Mouse (Mus musculus) adrenal gland, adult (tissue): ENCODE results near the gene Syne1.

Experiments
- DNase-seq, 2 experiments: peaks; one replicate each; pipeline ENCODE4 v3.0.0; 2022 to 2023; ENCODE audit warnings: low spot score in 1 of 2; ENCODE audit not compliant: inconsistent age in 2 of 2

Syne1 gene

GRCm38 (mm10) chr10:5070941-5071231, 480.4 kb downstream of the Syne1 start:
- no peak for DNase-seq

DNA sequence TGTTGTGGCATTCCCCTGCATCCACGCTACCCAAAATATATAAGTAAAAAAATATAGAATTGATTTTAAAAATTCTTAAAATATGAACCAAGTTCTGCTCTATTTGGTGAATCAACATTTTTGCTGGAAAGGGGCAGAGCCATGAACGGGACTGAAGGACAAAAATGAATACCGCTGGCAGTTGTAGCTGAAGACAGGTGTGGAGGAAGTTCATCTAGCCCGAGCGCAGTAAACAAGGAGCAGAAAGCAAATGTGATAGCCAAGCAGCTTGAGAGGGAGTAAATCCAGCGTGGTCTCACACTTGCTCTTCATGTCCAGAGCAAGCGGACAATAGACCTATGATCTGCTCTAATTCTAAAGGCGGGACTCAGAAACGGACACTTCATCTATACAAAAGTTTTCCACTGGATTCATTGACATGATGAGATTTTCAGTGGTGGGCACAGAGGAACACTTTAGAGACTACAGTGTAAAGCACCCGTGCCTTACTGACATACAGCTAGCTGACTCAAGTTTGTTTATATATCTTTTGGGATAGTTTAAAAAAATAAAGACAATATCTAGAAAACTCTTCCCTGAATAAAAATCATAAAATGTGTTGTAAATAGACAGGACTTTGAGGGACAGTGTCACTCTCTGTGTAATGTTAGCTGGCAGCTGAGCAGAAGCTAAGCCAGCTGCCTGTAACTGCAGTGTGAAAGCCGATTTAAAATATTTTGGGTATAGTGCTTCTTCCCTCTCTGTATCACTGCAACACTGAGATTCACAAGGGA, 480.9 kb downstream of the Syne1 start:
- no peak for DNase-seq

DNA sequence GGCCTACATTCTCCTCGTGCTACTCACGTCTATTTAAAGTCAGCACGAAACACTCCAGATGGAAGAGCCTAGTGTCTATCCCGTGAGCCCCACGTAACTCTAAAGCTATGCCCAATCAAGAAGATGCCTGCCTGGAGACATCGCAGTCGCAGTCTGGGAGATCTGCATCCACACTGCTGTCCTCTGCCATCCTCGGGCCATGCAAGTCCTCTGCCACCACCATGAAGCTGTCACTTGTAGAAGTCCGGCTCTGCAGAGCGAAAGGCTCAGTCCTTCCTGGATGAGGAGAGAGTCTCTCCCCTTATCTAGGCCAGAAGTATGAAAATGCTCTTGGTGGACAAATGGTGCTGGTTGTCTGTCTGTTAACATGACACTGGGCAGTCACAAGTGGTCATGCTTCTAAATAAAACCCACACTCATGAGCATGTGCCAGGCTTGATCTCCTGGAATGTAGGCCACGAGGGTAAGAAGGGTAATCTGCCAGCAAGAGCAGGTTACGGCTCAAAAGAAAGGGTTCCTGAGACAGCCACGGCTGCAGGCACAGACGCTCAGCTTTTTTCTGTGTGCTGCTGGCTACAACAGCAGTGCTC, 482.5 kb downstream of the Syne1 start, which contains the start of gene Gm10097:
Gm10097 (plus strand) TSS at position 517 of the 590 bp plus-strand sequence.
- DNase-seq = no peak

DNA sequence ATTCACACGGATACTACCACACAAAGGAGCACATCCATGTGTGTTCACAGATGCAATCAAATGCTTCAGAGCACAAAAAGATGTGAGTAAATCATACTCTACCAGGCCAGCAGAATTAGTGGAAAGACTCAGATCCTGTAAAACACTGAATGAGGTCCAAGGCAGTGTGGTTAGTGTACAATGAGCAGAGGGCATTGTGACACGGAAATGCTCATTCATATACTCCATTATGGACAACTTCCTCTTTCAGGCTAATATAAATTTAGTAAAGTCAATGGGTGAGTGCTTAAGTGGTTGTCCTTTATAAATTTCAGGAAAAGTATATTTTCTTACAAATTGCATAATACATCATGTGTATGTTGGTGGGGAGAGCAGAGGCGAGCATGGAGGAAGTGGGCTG, 484.2 kb downstream of the Syne1 start:
- DNase-seq = no peak

- no peak for DNase-seq
Measured at GRCm38 (mm10) chr10:5059983-5060382, 491.3 kb downstream of the Syne1 start.

GRCm38 (mm10) chr10:5058876-5059275, 492.4 kb downstream of the Syne1 start:
- no peak for DNase-seq

GRCm38 (mm10) chr10:5057661-5058060, 493.6 kb downstream of the Syne1 start:
- DNase-seq = no peak

DNA sequence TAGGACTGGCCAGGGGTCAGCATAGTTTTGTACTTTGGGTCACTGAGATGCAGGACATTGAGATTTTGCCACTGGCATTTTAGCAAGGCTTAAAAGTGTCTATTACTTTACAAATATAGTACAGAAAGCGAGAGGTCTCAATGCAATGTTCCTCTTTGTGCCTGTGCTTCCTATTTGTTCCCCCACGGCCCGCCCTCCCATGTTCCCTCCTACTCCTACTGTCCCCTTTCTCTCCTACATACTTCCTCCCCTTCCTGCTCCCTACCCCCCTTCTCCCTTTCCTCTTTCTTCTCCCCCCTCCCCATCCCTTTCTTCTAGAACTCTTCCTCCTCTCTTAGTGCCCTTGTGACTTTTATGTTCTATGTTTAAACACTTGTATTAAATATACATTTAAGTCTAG, 494.3 kb downstream of the Syne1 start:
- no peak for DNase-seq

DNA sequence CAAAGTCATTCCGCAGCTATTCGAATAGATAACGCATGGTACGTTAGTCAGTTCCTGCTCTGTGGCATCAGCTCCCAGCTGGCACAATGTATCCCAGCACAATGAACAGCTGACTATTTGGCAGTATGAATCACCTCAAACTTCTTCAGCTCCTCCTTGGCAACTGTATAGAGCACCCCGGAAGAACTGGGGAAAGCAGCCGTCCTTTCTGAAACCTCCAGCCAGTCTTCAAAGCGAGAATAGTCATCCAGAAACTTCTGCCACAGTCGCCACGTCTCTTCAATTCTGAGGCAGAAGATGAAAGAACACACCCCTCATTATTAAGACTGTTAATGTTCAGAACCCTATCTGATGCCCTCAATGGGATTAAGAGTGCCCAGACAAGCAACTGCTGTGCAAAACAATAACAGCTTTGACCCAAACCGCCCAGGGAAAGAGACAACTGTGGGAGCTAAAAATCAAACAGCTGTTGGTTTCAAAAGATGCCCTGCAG, 495.0 kb downstream of the Syne1 start:
- DNase-seq = no peak

DNA sequence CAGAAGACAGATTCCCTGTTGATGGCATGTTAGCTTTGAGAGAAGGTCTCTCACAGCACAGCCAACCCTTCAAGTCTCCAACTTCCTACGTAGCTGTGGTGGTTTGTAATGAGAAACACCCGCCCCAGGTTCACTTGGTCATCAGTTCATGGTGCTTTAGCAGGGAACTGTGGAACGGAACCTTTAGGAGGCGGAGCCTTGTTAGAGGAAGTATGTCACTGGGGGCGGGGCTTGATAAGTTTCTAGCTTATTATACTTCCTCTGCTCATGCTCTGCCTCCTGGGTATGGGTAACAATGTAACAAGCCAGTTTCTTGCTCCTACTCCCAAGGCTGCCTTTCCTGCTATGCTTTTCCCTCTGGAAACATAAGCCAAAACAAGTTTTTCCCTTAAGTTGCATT, 505.6 kb downstream of the Syne1 start:
- DNase-seq = no peak

- DNase-seq = no peak
Measured at GRCm38 (mm10) chr10:5045213-5045612, 506.1 kb downstream of the Syne1 start.

- DNase-seq = peak in 1 of 2 experiments; percentile 28
Measured at GRCm38 (mm10) chr10:5044481-5044880, 506.8 kb downstream of the Syne1 start.

DNA sequence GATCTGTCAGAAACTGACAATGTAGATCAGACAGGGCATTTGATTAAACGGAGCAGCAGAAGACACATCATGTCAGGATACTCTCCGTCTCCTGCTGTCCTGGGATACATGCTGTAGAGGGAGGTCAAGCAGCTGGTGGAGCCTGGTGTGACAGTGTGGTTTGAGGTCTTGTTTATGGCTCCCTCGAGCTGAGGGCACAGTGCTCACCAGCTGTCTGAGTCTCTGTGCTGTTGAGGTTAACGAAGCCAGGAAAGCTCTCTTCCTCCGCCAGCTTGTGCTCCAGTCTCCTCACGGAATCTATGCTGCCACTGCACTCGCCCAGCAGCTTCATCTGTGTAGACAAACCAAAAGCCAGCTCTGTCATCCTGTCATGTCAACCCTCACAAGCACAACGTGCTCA, 510.0 kb downstream of the Syne1 start:
- no peak for DNase-seq

GRCm38 (mm10) chr10:5032192-5033048, 518.9 kb downstream of the Syne1 start:
- DNase-seq = no peak

DNA sequence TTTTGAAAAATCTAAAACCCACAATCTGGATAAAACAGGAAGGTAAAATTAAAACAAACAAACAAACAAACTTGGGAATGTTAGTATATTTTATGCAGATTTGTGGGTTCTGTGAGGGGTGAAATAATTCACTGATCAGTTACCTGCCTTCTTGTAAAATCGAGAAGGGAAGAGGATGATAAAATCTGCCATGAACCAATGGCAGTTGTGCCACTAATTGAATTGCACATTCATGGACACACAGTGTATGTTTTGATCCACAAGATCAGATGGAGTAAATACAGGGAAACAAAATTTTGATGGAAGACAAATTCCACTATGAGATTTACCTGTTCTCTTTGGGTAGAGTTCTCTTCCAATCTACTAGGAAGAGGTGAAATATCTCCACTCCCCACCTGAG, 521.4 kb downstream of the Syne1 start:
- DNase-seq = no peak

DNA sequence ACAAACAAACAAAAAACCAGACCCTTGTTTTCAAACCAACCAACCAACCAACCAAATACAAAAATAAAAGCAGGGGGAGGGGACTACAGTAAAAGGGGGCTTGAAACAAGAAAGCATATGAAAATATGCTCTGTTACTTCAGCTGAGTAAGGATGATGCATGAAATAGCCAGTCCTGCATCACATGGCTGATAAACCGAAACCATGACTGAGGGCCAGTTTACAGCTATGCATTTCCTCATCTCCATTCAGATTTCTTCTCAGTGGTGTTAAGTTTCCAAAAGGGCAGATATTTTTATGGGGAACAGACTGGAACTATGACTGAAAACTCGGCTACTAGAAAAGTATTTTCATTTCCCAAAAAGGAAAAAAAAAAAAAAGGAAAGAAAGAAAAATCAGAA, 522.1 kb downstream of the Syne1 start:
- no peak for DNase-seq

DNA sequence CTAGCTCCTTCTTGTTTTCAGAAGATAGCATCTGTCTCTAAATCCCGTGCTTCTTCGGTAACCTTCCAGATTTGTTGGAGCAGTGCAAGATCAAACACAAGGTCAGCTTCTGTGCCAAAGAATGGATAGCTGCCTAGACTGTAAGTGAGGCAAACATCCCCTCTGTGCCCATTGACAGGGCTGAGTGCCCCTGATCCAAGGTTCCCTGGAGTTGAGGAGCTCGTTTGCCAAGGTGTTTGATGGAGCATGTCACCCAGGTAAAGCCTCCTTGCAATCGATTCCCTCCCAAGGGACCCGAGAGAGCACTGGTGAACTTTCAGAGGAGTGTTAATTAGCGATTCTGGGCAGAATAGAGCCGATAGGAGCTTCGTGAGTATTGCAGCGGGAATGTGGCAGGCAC, 523.0 kb downstream of the Syne1 start:
- no peak for DNase-seq

GRCm38 (mm10) chr10:5027208-5027607, 524.1 kb downstream of the Syne1 start:
- DNase-seq = no peak

DNA sequence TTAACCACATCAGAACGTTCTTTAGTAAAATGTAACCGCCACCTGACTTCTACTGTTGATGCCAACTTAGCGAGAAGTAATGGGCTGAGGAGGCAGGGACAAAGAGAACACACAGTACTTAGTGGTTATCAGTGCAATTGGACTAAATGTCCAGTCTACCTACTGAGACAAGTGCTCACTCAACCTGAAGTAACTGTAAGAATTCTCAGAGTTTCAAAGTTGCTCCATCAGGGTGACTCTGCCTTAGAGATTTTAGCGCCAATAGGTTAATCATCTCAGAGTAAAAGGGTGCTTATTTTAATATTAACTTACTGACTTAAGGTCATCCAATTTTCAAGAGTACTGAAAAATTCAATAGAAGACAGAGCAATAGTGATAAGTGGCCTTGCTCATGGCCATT, 525.4 kb downstream of the Syne1 start:
- DNase-seq = no peak

DNA sequence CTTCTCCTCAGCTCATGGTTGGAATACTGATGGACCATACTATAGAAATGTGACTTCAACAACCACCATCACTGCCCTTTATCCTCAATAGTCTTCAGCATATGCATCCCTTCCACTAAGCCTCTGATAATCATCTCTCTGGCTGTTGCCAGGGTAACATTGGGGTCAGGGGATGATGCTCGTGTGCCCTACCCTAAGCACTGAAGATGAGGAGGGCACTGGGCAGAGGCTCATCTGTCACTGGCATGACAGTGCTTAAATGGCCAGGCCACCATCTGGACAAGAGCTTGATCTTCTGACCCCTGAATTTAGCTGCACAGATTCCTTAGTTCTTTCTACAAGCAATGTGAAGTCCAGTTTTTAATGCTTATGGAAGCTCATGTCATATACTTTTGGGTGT, 534.1 kb downstream of the Syne1 start:
- no peak for DNase-seq

GRCm38 (mm10) chr10:5014976-5015375, 536.3 kb downstream of the Syne1 start:
- DNase-seq = no peak

GRCm38 (mm10) chr10:5012004-5012403, 539.3 kb downstream of the Syne1 start:
- DNase-seq = no peak
